Mouse (Mus musculus) NIH3T3 (cell line): ENCODE results near the gene Gas6.

Source experiments
- DNase-seq: peaks from one replicate; pipeline ENCODE4 v3.0.0-alpha.2; 2012; ENCODE audit warnings: low read depth

The Gas6 gene

DNA sequence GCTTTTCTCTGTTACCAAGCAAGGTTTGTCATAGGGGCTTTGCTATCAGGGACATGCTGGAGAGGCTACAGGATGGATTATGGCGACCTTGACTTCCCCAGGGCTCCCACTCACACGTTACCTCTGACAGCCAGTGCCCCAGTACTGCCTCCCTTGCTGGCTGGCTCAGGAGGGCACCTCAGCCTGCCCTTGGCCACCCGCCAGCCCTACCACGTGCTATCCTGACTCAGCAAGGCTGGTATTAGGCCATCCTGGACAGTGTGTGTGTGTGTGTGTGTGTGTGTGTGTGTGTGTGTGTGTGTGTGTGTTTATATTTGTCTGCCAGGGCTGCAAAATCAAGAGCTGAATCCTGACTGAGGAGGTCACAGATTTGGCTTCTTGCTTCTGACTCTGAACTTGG is 12.6 kb upstream of the Gas6 start:
- DNase-seq = peak; percentile 77

GRCm38 (mm10) chr8:13504894-13505674 is 10.8 kb upstream of the Gas6 start:
- DNase-seq = no peak

DNA sequence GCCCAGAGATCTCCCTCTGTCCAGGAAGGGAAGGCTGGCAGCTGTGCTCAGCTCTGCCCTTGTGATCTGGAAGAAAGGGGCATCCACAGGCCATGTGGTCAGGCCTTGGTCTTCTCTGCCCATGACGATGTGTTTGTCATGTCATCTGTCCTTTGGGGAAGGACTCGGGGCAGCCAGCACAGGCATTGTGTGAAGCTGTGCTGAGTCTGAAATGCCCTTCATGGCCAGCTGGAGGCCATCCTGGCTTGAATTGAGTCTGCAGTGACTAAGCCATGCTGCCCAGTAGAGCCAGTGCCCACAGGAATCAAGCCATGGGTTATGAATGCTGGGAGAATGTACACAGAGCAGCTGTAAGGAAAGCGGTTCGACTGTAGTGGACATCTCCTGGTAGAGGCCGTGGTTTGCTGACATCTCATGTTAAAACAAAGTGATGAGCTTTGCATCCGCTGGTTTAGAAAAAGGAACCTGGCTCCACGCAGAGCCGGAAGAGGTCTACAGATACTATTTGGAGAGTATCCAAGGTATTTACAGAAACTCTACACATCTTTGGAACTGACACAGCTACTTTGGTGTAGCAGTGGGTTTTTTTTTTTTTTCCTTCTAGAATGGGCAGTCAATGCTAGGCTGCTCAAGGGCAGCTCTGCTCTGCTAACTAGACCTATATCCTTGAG is 9.8 kb upstream of the Gas6 start:
- DNase-seq = peak; percentile 58

DNA sequence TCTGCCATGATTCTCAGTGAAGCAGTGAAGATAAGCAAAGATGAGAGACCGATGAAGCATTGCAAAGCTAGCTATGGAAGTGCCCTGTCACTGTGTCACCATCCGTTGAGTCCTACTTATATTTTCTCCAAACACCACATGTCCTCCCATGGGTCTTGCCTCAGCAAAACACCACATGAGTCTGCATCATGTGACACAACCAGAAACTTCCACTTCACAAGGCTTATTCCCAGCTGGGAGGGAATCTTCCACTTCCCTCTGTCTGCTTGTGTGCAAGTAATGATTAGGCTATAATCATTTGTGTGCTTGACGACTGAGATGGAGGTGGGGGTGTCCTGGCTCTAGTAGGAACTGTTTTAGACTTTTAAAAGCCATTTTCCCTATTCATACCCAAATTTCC is 6.9 kb upstream of the Gas6 start:
- no peak for DNase-seq

DNA sequence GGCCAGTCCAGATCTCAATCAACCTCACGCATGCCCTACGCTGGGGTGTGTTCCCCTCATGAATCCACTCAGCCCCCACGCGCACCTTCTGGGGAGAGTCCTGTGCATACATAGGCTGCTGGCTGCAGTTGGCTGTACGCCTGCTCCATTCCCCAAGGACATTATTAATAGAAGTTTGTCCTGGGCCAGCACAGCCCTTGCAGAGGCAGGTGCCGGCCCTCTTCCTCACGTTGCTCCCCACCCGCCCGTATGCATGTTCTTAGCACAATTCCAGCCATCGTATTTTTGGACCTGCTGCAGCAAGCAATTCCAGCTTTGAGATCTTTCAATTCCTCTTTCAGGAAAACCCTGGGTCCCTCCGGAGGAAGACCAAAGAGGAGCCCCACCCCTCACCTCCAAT is 1.3 kb downstream of the Gas6 start:
- DNase-seq = no peak

DNA sequence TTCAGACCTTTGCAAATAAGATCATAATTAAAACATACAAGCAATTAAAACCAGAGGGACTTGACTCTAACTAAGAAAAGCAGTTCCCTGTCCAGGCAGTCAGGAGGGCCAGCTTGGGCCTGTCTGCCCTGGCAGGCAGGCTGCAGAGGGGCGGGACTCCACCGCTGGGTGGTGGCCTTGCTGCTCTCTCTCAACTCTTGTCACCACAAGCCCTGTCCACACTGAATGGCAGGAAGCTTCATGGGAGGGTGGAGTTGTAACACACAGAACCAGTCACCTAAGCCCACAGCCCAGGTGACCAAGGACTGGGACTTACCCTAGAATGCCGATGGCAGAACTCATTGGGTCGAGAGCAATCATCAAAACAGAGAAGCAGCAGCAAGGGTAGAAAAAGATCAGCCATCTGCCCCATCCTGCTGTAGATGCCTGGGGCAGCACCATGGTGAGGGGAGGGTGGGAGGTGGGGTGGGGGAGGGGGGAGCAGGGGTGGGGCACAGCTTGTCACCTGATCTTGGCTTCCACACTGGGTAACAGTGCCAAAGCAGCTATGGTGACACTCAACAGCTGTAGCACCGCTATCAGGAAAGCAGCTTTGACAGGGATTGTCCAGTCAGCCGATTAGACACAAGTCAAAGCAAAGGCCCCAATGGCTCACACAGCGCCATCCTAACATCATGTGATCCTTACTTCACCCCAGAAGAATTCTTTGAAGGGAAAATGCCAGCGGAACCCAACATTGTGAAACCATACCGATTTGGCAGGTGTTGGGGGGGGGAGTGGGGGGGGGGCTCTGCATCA is 1.9 kb downstream of the Gas6 start:
- no peak for DNase-seq

DNA sequence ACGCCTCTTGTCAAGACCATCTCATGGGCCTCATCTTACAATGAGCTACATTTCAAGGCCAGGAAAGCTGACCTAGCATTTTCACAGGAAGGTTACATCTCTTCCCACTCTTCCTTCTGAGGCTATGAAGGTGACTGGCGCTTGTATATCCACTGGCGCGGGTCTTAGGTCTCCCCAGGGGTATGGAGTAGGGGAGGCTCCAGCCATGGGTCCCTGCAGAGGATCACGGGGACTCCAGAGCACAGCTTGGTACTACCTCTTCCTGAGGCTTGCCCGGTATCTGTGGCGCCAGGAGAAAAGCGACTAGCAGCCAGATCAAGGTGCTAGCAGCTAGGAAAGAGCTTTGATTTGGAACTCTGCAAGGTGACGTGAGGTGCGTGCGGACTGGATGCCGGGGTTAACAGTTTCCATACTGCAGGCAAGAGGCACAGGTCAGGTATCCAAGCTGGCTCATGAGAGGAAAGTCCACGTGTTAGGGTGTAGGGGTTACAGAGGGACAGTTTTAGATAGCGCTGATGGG is 2.7 kb downstream of the Gas6 start:
- DNase-seq = no peak

DNA sequence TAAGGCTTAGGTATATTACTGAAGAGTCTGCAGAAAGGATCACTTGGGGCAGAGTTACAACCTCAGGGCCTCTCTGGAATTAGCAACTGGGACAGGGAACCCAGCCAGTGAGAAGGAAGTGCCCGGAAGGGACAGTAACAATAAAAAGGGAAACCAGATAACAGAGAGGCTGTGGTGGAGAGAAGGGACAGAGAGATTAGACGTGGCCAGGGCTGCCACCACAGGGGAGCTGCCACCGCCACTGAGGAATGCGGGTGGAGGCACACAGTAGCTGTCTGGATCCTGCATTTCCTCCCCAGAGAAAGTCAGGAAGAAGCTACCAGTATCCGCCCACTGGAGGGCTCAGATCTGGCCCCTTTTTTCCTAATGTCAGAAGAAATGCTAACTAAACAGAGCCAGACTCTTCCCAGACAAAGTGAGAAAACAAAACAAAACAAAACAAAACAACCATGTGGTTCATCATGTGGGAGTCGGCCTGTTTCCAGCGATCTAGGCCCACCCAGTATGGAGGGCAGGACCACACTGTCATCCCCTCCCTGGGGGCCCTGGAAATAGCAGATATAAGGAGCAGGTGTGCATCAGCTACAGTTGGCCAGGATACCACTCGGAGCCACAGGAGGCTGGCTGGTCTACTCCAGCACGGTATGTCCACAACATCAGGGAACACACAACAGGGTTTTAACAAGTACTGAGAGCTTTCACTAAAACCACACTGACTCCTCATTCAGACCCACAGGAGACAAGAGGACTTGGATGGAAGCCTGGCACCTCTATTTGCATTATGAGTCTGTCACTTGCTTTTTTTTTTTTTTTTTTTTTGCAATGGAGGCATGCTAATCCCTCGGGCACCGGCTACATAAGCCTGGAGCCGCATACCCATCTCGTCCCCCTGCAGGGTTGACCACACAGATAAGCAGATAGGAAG is 4.0 kb downstream of the Gas6 start:
- DNase-seq = no peak

- DNase-seq = no peak
Observed at GRCm38 (mm10) chr8:13489351-13489750, 4.9 kb downstream of the Gas6 start.

GRCm38 (mm10) chr8:13483191-13483590 is 11.1 kb downstream of the Gas6 start:
- DNase-seq = no peak

DNA sequence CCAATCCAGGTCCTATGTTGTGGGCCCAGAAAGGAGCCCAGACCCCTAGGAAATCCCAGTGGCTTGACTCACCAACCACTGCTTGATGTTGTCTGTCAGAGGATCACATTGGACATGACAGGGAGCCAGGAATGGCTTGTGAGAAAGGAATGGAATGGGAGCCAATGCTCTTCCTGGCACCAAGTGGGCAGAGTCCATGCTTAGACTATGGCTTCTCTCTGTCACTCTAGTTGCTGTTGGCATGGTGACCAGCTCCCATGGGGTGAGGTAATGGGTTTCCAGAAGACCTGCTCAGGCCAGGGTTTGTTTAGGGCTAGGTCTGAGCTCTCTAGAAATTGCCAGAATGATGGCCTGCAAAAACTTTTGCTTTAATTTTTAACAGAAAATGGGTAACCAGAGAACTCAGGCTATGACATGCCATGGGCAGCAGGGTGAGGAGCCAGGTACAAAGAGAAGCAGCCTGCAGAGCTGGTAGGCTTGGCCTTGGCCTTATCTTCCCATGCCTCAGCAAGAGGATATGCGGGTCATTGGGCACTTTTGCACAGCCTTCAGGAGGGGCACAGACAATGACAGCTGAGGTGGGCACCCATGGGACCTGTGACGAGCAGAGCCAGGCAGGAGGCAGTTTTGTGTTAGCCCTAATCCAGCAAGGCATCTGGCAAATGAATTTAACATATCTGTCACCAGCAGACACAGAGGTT is 12.0 kb downstream of the Gas6 start:
- DNase-seq = no peak

- DNase-seq = no peak
Observed at GRCm38 (mm10) chr8:13481596-13481995, 12.7 kb downstream of the Gas6 start.

DNA sequence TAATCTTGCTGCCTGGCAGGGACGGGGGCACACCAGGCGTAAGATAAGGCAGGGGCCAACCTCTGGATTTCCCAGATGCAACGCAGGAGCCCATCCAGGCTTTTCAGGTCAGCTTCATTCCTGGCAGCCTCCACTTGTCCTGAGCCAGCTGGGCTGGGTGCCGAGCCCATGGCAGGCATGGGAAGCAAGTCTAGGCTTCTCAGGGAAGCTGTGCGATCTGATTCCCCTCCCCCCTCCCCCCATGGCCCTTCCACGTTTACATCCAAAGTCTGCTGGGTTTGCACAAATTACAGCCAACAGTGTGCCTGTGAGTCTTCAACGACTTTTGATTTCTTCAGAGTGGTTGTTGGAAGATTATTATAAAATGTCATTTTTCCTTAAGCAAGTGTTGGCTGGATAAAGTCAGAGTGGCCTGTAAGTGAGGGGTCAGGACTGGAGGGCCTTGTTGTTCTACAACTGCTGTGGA is 13.2 kb downstream of the Gas6 start:
- DNase-seq = peak; percentile 33

DNA sequence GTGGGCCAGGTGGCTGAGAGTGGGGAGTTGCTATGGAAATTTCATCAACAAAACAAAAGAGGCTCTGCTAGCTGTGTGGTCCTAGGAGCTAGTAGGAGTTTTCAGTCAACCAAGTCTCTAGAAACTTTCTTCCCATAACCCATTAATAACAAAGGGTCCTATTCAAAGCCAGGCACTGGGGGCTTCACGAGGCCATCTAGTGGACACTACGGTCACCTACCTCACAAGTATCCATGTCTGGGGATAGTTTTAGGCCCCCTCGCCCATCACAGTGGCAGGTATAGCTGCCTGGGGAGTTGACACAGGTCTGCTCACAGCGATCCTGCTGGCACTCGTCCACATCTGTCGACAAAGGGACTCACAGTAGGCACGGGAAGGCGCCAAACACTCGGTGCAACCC is 18.4 kb downstream of the Gas6 start:
- DNase-seq = no peak

DNA sequence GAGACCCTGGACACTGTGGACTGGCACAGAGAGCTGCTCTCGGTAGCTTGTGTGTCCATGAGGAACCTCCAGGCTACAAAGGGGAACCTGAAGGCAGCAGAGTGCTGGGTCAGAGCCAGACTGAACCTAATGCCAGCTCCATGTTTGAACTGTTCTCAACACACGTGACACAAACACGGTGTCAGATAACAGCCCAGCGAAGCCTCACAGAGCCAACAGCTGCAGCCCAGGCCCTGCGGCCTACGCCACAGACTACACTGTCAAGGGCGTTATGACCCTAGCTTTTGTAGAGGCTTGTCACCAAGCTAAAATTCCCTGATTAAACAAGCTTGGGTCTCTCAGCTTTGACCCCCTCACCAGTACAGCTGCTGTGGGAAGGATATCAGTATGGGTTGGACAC is 22.0 kb downstream of the Gas6 start:
- DNase-seq = peak; percentile 24

- DNase-seq = no peak
Observed at GRCm38 (mm10) chr8:13471484-13471883, 22.8 kb downstream of the Gas6 start.

DNA sequence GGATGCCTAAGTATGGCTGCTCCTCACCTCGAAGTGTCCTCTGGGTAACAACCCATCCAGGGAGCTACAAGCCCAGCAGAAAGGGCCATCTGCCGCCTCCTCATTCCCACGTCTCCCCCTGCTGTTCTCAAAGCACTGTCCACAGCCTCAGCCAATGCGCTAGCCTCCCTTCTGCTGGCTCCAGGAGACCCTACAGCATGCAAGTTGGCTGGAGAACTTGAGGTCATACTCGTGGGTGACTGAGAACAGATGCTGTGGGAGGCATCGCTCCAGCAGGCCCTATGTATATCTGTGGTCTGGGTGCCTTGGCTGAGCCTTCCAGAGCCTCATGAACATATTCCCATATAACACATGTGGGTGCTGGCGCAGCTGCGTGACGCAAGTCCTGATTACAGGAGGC is 25.6 kb downstream of the Gas6 start:
- DNase-seq = peak; percentile 14

DNA sequence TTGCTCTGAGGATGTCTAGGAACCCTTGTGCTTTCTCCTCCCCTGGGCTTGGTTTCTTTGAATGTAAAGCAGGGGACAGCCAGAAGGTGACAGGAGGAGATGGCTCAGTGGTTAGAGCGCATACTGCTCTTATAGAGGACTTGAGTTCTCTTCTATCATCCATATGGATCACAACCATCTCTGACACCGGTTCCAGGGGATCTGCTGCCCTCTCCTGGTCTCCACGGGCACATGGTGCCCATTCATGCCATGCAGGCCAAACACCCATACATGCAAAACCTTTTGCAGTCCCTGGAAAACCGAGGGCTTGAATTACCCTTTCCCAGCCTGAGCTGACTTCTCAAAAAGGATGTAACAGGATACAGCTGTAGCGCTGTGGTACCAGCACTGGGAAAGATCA is 27.3 kb downstream of the Gas6 start:
- DNase-seq = peak; percentile 57

- no peak for DNase-seq
Observed at GRCm38 (mm10) chr8:13465324-13465723, 29.0 kb downstream of the Gas6 start.

GRCm38 (mm10) chr8:13462392-13462791 is 31.9 kb downstream of the Gas6 start:
- peak; percentile 38 for DNase-seq

DNA sequence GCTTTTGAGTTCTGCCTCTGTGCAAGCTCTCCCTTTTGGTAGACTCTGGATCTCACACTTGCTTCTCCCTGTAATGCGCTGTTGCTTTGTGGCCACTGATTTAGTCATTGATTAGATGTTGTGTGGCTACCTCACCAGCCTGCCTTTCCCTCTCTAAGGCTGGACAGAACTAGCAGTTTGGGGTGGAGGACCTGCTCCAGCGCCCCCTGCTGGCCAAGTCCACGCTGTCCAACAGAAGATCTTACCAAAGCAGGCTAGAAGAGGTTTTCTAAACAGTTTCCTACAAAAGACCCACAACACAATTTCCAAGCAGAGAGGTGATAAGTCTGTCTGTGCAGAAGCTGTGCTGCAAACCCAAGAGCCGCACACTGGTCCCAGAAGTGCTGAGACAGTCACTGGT is 32.4 kb downstream of the Gas6 start:
- peak; percentile 84 for DNase-seq
